Mouse (Mus musculus) left cerebral cortex, adult 9 months (tissue): ENCODE measurements around the gene Hagh.

Source experiments
- DNase-seq, 2 experiments: peaks; one replicate each; pipeline ENCODE4 v3.0.0; 2022; ENCODE audit warnings: low spot score in 2 of 2

Hagh gene

DNA sequence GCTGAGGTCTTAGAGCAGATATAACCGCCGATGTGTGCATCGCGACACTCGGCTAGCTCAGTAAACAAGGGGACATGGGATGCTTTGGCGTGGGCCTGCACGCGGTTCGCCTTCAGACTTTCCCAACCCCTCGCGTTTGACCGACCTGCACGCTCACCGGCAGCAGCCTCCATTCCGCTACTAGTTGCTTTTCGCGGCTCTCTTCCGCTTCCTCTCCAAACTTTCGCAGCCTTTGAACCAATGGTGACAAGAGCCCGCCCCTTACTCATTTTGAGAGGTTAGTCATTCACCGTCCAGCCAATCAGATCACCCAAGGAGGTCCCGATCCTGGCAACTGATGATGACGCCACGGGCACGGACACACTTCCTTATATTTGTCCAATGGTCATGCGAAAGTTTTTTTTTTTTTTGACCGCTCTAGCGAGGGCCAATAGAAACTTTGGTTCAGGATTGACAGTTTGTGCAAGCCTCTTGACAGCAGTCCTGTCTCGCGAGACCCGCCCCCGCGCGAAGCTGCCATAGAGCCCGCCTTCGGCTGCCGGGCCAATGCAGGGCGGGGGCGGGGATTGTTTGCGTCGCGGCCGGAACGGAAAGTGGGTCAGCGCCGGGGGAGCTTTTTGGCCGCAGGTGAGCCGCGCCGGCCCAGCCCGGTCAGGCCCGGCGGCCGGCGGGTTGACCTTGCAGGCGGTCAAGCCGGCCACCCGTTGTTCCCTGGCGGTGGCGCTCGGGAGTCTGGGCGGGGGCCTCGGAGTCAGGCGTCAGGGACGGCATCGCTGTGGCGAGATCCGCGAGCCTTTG is 46.4 kb downstream of the Hagh start, which contains the start of the genes Nubp2 and Spsb3:
Gene Nubp2, minus strand, starts transcription at position 216 of the 798 bp plus-strand sequence.
Gene Spsb3, plus strand, starts transcription at position 510 of the 798 bp plus-strand sequence.
- DNase-seq = peak; percentile 99 to 100

GRCm38 (mm10) chr17:24886932-24887271 is 47.0 kb downstream of the Hagh start:
- DNase-seq = no peak

DNA sequence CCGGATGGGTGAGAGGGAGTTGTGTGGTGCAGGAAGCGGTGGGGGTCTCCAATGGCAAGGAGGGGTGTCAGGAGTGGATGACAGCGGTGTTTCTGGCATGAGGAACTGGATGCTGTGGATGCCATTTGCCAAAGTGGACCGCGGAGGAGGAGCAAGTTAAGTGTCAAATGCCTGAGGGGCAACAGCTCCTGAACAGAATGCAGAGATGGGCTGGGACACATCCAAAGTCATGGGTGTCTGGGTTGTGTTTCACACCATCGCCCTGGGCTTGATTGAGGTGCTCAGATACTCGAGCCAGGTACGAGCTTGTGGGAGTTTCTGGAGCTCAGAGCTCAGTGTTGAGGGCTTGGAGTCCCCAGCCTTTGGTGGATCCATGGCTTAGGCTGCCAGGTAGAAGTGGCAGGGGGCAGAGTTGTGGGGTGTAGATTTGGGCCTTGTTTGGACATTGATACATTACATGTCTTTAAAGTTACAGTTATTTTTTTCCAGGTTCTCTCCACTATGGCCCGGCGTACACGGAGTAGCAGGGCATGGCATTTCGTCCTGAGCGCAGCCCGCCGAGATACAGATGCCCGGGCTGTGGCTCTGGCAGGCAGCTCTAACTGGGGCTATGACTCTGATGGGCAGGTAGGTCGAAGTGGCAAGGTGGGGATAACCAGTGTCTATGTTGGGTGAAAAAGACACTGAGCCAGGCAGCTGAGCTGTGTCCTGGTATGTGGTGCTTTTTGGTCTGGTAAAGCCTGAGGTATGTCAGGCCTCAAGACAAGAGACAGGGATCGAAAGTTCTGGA is 47.5 kb downstream of the Hagh start:
- DNase-seq = no peak

GRCm38 (mm10) chr17:24888862-24889261 is 48.9 kb downstream of the Hagh start:
- DNase-seq = no peak

DNA sequence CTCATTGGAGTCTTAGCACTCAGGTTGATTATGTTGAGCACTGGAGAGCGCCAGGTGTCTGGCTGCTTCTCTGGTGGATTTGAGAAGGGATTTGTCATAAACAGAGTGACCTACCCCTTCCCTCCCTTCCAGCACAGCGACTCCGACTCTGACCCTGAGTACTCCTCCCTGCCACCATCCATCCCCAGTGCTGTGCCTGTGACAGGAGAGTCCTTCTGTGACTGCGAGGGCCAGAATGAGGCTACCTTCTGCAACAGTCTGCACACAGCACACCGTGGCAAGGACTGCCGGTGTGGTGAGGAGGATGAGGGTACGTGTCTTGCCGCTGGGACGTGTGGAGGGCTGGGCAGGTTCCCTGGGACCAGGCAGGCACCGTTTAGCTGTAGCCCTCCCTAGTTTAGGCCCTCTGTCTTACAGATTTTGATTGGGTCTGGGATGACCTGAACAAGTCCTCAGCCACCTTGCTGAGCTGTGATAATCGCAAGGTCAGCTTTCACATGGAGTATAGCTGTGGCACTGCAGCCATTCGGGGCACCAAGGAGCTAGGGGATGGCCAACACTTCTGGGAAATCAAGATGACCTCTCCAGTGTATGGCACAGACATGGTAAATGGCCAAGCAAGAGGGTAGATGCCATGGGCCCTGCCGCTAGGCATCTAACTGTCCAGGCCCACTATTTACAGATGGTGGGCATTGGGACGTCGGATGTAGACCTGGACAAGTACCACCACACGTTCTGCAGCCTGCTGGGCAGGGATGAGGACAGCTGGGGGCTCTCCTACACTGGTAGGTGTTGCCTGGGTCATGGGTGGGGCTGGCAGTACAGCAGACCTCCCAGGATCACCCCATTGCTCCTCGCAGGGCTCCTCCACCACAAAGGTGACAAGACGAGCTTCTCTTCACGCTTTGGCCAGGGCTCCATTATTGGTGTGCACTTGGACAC is 50.5 kb downstream of the Hagh start:
- DNase-seq = no peak

DNA sequence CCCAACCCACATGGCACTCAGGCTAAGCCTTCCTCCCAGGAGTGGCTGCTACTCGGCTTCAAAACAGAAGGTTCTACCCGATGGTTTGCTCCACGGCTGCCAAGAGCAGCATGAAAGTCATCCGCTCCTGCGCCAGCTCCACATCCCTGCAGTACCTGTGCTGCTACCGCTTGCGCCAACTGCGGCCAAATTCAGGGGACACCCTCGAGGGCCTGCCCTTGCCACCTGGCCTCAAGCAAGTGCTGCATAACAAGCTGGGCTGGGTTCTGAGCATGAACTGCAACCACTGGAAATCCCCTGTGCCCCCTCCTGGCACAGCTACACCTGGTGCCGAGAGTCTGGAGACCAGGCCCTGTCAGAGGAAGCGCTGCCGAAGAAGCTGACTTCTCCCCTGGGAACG is 51.4 kb downstream of the Hagh start:
- DNase-seq = no peak

DNA sequence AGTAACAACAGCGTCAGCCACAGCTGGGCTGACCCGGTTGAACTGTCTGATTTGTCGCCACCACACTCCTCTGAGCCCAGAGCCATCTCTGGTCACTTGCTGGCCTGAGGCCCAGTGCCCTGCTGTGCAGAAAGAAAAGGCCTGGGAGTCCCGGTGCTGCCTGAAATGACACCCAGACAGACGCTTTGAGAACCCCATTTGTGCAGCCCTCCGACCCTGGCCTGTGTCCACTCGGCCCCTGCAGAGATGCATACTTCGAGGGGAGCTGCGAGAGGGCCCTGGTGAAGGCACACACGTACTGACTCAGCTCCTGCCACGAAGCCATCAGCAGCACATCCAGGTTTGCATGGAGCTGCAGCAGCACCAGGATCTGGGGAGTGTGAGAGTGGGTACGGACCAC is 52.8 kb downstream of the Hagh start:
- DNase-seq = no peak

GRCm38 (mm10) chr17:24893276-24893675 is 53.3 kb downstream of the Hagh start:
- DNase-seq = no peak

DNA sequence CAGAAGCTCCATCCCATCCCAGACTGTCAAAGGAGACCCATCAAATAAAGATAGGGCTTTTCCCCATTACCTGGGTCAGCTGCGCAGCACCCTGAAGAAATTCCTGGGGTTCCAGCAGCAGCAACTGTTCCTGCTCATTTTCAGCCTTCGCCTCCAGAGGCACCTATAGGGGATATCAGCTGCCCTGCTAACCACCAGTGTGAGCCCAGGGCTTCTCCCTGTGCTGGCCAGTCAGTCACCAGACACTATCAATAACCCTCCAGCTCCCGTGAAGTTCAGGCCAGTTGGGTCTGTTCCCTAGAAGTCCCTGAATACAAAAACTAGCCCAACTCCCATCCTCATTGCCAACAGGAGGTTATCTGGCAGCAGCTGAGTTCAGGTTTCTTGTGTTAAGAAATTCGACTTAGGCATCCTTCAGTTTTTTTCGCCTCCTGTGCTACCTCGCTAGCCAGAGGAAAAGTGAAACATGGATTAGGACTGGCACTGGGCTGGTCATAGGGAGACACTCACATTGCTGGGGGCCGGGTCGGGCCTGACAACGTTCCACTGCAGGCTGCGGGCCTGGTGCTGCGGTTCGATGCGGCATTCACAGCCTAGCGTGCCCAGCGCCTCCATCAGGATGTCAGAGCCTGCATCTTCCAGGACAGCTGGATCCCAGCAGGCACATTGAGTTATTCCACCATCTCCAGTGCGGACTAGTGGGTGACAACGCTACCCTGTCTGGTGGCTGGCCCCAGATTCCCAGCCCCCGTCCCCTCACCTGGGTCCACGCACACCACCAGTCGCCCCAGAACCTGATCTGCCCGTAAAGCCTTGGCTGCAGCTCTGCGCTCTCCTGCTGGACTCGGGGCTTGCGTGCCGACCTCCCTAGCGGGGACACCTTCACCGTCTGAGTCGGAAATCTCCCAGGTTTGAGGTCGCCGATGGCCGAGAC is 54.4 kb downstream of the Hagh start:
- DNase-seq = no peak

DNA sequence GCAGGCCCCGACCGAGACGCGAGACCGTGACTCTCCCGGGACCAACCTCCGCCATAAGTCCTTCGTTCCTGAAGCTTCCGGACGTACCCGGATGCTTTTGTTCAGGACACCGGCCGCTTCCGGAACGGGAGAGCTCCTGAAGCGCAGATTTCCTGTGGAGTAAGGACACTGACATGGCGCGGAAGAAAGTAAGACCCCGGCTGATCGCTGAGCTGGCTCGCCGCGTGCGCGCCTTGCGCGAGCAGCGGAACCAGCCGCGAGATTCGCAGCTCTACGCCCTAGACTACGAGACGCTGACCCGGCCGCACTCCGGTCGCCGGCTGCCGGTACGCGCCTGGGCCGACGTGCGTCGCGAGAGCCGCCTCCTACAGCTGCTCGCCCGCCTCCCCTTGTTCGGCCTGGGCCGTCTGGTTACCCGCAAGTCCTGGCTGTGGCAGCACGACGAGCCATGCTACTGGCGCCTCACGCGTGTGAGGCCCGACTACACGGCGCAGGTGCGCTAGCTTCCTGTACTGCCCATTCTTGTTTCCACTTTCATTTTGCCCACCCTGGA is 55.1 kb downstream of the Hagh start, which contains the start of the genes Eme2 and Mrps34:
Gene Eme2, minus strand, starts transcription at position 93 of the 553 bp plus-strand sequence.
Gene Mrps34, plus strand, starts transcription at position 122 of the 553 bp plus-strand sequence.
- peak in 1 of 2 experiments; percentile 85 for DNase-seq

DNA sequence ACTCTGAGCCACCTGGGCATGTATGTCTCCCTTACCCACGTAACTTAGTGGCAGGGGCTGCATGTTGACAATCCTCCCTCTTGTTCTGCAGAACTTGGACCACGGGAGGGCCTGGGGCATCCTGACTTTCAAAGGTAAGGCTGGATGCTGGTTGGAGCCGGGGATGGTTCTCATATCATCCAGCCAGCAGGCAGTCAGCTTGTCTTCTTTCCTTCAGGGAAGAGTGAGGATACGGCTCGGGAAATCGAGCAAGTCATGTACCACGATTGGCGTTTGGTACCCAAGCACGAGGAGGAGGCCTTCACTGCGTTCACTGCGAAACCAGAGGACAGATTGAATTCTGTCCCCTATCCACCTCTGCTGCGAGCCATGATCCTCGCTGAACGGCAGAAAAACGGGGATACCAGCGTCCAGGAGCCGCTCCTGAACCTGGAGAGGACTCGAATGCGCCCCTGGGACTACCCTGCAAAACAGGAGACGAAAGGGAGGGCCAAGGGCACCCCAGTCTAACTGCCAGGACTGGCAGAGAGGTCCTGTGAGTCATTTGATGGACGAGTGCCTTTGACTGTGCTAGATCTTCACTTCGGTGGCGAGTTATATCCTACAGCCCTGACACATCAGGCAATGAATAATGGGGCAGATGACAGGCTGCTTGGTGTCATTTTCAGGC is 55.8 kb downstream of the Hagh start:
- DNase-seq = no peak

DNA sequence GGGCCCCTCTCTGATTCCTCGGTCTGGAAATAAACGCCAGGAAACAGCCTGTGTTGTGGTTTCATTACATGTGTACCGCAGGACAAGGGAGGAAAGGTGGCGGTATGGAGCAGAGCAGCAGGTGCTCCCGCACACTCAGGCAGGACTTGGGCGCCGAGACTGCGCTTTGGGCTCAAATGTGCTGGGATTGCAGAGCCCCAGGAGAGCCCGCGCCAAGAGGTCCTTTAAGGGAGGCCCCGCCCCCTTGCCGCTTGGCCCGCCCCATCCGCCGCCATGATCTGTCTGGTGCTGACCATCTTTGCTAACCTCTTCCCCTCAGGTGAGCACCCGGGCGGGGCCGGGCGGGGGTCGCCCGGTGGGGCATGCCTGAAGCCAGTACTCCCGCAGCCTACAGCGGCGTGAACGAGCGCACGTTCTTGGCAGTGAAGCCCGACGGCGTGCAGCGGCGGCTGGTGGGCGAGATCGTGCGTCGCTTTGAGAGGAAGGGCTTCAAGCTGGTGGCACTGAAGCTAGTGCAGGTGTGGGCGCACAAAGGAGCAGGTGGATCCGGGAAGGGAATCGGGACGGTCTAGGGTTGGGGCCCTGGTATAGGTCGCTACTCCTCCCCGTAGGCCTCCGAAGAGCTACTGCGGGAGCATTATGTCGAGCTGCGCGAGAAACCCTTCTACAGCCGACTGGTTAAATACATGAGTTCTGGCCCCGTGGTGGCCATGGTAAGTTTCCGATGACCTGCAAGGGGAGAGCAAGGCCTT is 56.5 kb downstream of the Hagh start, which contains the start of gene Nme3:
Gene Nme3, plus strand, starts transcription at position 260 of the 752 bp plus-strand sequence.
- peak in 1 of 2 experiments; percentile 73 for DNase-seq

DNA sequence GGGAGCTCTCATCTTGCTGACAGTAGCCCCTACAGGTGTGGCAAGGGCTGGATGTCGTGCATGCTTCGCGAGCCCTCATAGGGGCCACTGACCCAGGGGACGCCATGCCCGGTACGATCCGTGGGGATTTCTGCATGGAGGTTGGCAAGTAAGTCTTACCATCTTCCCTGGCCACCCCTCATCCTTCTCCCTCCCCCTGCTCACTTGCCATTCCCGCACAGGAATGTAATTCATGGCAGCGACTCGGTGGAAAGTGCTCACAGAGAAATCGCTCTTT is 57.0 kb downstream of the Hagh start:
- DNase-seq = no peak

DNA sequence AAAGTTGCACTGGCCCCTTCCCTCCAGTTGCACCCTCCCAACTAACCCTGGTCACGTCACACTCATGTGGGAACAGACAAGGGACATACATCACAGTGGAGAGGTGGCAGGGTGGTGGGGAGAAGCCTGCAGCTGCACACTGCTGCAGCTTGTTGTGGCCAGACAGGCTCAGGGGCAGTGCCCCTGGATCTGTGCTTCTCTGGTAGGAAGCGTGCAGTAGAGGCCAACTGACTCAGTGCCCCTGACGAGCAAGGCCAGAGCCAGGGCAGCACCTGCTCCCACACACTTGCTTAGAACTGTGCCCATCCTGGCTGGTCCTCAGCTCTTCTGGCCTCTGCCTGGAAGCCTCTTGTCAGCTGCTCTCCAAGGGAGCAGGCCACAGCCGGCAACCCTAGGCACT is 57.7 kb downstream of the Hagh start:
- DNase-seq = no peak

GRCm38 (mm10) chr17:24898041-24898854 is 58.3 kb downstream of the Hagh start:
- no peak for DNase-seq

- DNase-seq = no peak
These were observed 59.2 kb downstream of the Hagh start for GRCm38 (mm10) chr17:24899153-24899552.

DNA sequence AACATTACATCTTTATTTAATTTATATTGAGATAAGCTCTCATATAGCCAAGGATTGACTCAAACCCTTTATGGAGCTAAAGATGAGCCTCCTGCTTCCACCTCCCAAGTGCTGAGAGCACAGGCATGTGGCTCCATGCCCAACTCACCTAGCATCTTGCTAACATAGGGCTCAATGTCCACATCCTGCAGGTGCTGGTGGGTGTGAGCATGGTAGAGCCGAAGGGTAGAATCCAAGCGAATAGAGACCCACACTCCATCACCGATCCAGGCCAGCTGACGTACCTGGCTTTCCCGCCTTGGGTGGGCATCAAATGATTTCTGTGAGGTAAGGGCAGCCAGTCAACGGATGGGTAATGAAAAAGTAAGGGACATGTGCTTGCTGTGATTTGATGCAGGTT is 60.1 kb downstream of the Hagh start:
- no peak for DNase-seq

GRCm38 (mm10) chr17:24902124-24902523 is 62.2 kb downstream of the Hagh start:
- DNase-seq = no peak
